Mouse (Mus musculus): ENCODE results near the gene Flnb. TPM values are rescaled to one million over a fixed set of nuclear protein-coding genes. Genes with fewer than 3 reads are reported as not detected.

Gene Flnb
- polyA plus RNA-seq, 1 experiment = 54.5 TPM

- TF ChIP-seq POLR2AphosphoS2 (IDR thresholded peaks at IDR 0.05; ENCODE audit: insufficient read length, low read depth) = no peak
- TF ChIP-seq MAX (IDR thresholded peaks at IDR 0.05; ENCODE audit: low read depth) = no peak
- TF ChIP-seq POLR2A (IDR thresholded peaks at IDR 0.05; ENCODE audit: insufficient read length, low read depth) = no peak
- TF ChIP-seq TCF12 (IDR thresholded peaks at IDR 0.05; ENCODE audit: insufficient read depth, poor library complexity, severe bottlenecking) = no peak
- no peak for TF ChIP-seq E2F4 (IDR thresholded peaks at IDR 0.05; ENCODE audit: insufficient read depth)
- no peak for TF ChIP-seq TCF3 (IDR thresholded peaks at IDR 0.05; ENCODE audit: insufficient read length, low read depth)
- TF ChIP-seq SRF (IDR thresholded peaks at IDR 0.05; ENCODE audit: control insufficient read depth, insufficient read length, low read depth) = no peak
- TF ChIP-seq MYOG (IDR thresholded peaks at IDR 0.05; ENCODE audit: control insufficient read depth in 1 of 3, insufficient read depth in 1 of 3, insufficient read length in 2 of 3, low read depth in 2 of 3) = no peak
- TF ChIP-seq USF1 (IDR thresholded peaks at IDR 0.05; ENCODE audit: low read depth) = no peak
- TF ChIP-seq MYOD1 (IDR thresholded peaks at IDR 0.05; ENCODE audit: control insufficient read depth in 1 of 3, insufficient read length in 2 of 3, low read depth in 2 of 3) = no peak
- no peak for TF ChIP-seq REST (IDR thresholded peaks at IDR 0.05; ENCODE audit: insufficient read depth, insufficient read length)
- no peak for TF ChIP-seq CEBPB (IDR thresholded peaks at IDR 0.05; ENCODE audit: insufficient read depth, poor library complexity, severe bottlenecking)
- H3K36me3 ChIP-seq (ENCODE audit: control insufficient read depth, insufficient read depth) = no peaks in the 10 kb centered on the region
- no peaks in the 10 kb centered on the region for H3K27me3 ChIP-seq (ENCODE audit: control insufficient read depth, insufficient read depth, insufficient read length)
Observed at GRCm38 (mm10) chr14:7975177-7975576, 157.4 kb downstream of the Flnb start.

DNA sequence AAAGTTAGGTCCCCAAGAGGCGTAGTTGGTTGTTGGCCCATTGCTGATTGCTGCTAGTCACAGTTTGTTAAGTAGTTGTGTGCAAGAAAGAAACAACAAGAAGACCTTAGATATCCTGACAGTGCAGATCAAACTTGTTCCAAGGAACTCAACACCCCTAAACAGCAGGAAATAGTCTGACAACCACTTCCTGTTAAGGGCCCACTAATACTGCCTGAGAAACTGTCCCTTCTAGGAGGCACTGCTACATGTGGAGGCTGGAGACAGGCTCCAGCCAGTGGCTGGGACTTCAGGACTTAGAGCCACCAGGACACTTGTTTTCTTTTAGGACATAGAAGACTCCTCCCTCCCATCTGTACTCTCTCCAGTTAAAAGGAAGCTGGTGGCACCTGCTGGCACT, 159.7 kb downstream of the Flnb start:
- no peaks in the 10 kb centered on the region for H3K27me3 ChIP-seq (ENCODE audit: control insufficient read depth, insufficient read depth, insufficient read length)
- H3K4me3 ChIP-seq = no peak overlapping the region
- no peak overlapping the region for H3ac ChIP-seq (ENCODE audit: control insufficient read depth, insufficient read length)
- no peak for TF ChIP-seq E2F4 (IDR thresholded peaks at IDR 0.05; ENCODE audit: insufficient read depth)
- no peak for TF ChIP-seq TCF3 (IDR thresholded peaks at IDR 0.05; ENCODE audit: insufficient read length, low read depth)
- no peak for TF ChIP-seq MAX (IDR thresholded peaks at IDR 0.05; ENCODE audit: low read depth)
- no peak for TF ChIP-seq USF1 (IDR thresholded peaks at IDR 0.05; ENCODE audit: low read depth)
- TF ChIP-seq TCF12 (IDR thresholded peaks at IDR 0.05; ENCODE audit: insufficient read depth, poor library complexity, severe bottlenecking) = no peak
- no peak for TF ChIP-seq REST (IDR thresholded peaks at IDR 0.05; ENCODE audit: insufficient read depth, insufficient read length)
- no peak for TF ChIP-seq MYOG (IDR thresholded peaks at IDR 0.05; ENCODE audit: control insufficient read depth in 1 of 3, insufficient read depth in 1 of 3, insufficient read length in 2 of 3, low read depth in 2 of 3)
- TF ChIP-seq POLR2A (IDR thresholded peaks at IDR 0.05; ENCODE audit: insufficient read length, low read depth) = no peak
- TF ChIP-seq MYOD1 (IDR thresholded peaks at IDR 0.05; ENCODE audit: control insufficient read depth in 1 of 3, insufficient read length in 2 of 3, low read depth in 2 of 3) = no peak
- no peak for TF ChIP-seq POLR2AphosphoS2 (IDR thresholded peaks at IDR 0.05; ENCODE audit: insufficient read length, low read depth)
- no peak for TF ChIP-seq CEBPB (IDR thresholded peaks at IDR 0.05; ENCODE audit: insufficient read depth, poor library complexity, severe bottlenecking)
- TF ChIP-seq SRF (IDR thresholded peaks at IDR 0.05; ENCODE audit: control insufficient read depth, insufficient read length, low read depth) = no peak
- H3K4me2 ChIP-seq (ENCODE audit: low read depth) = no peak overlapping the region
- H3K36me3 ChIP-seq (ENCODE audit: control insufficient read depth, insufficient read depth) = no peaks in the 10 kb centered on the region
- H3K79me2 ChIP-seq (ENCODE audit: control insufficient read depth, insufficient read depth) = no peaks in the 10 kb centered on the region

More at GRCm38 (mm10) chr14:7975177-7975576, 157.4 kb downstream of the Flnb start:
- no peaks in the 10 kb centered on the region for H3K79me2 ChIP-seq (ENCODE audit: control insufficient read depth, insufficient read depth)
- no peak overlapping the region for H3K4me2 ChIP-seq (ENCODE audit: low read depth)
- no peak overlapping the region for H3K4me3 ChIP-seq
- no peak overlapping the region for H3ac ChIP-seq (ENCODE audit: control insufficient read depth, insufficient read length)

GRCm38 (mm10) chr14:7978183-7978582, 160.4 kb downstream of the Flnb start:
- Histone ChIP-seq H3K27me3 (ENCODE audit: control insufficient read depth, insufficient read depth, insufficient read length) (no peaks in the 10 kb centered on the region), H3K79me2 (ENCODE audit: control insufficient read depth, insufficient read depth) (no peaks in the 10 kb centered on the region), H3ac (ENCODE audit: control insufficient read depth, insufficient read length) (no peak overlapping the region), H3K4me3 (no peak overlapping the region), H3K36me3 (ENCODE audit: control insufficient read depth, insufficient read depth) (no peaks in the 10 kb centered on the region), H3K4me2 (ENCODE audit: low read depth) (no peak overlapping the region)
- TF ChIP-seq MYOD1 (IDR thresholded peaks at IDR 0.05; ENCODE audit: control insufficient read depth in 1 of 3, insufficient read length in 2 of 3, low read depth in 2 of 3) = no peak
- TF ChIP-seq POLR2AphosphoS2 (IDR thresholded peaks at IDR 0.05; ENCODE audit: insufficient read length, low read depth) = no peak
- TF ChIP-seq TCF12 (IDR thresholded peaks at IDR 0.05; ENCODE audit: insufficient read depth, poor library complexity, severe bottlenecking) = no peak
- no peak for TF ChIP-seq POLR2A (IDR thresholded peaks at IDR 0.05; ENCODE audit: insufficient read length, low read depth)
- no peak for TF ChIP-seq CEBPB (IDR thresholded peaks at IDR 0.05; ENCODE audit: insufficient read depth, poor library complexity, severe bottlenecking)
- TF ChIP-seq TCF3 (IDR thresholded peaks at IDR 0.05; ENCODE audit: insufficient read length, low read depth) = no peak
- no peak for TF ChIP-seq E2F4 (IDR thresholded peaks at IDR 0.05; ENCODE audit: insufficient read depth)
- TF ChIP-seq SRF (IDR thresholded peaks at IDR 0.05; ENCODE audit: control insufficient read depth, insufficient read length, low read depth) = no peak
- no peak for TF ChIP-seq REST (IDR thresholded peaks at IDR 0.05; ENCODE audit: insufficient read depth, insufficient read length)
- TF ChIP-seq MYOG (IDR thresholded peaks at IDR 0.05; ENCODE audit: control insufficient read depth in 1 of 3, insufficient read depth in 1 of 3, insufficient read length in 2 of 3, low read depth in 2 of 3) = no peak
- TF ChIP-seq USF1 (IDR thresholded peaks at IDR 0.05; ENCODE audit: low read depth) = no peak

DNA sequence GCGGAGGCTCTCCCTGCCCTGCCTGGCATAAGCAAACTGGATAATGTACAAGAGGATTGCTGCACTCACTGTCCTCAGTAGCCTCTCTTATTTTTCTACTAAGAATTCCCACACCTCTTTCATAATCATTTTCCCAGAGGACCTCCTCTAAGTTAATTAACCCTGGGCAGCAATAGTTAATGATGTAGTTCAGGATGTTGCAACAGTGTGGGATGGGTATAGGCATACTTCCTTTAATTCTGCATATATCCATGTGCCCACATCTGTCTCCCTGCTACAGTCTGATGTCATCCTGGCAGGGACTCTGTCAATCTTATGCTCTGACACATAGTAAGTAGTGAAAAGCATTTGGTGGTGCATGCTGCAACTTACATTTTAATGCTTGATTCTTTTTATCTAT, 163.5 kb downstream of the Flnb start:
- no peak for TF ChIP-seq MYOG (IDR thresholded peaks at IDR 0.05; ENCODE audit: control insufficient read depth in 1 of 3, insufficient read depth in 1 of 3, insufficient read length in 2 of 3, low read depth in 2 of 3)
- no peak for TF ChIP-seq SRF (IDR thresholded peaks at IDR 0.05; ENCODE audit: control insufficient read depth, insufficient read length, low read depth)
- no peak for TF ChIP-seq POLR2AphosphoS2 (IDR thresholded peaks at IDR 0.05; ENCODE audit: insufficient read length, low read depth)
- no peak for TF ChIP-seq E2F4 (IDR thresholded peaks at IDR 0.05; ENCODE audit: insufficient read depth)
- TF ChIP-seq REST (IDR thresholded peaks at IDR 0.05; ENCODE audit: insufficient read depth, insufficient read length) = no peak
- TF ChIP-seq MYOD1 (IDR thresholded peaks at IDR 0.05; ENCODE audit: control insufficient read depth in 1 of 3, insufficient read length in 2 of 3, low read depth in 2 of 3) = no peak
- no peak for TF ChIP-seq TCF12 (IDR thresholded peaks at IDR 0.05; ENCODE audit: insufficient read depth, poor library complexity, severe bottlenecking)
- TF ChIP-seq MAX (IDR thresholded peaks at IDR 0.05; ENCODE audit: low read depth) = no peak
- TF ChIP-seq POLR2A (IDR thresholded peaks at IDR 0.05; ENCODE audit: insufficient read length, low read depth) = no peak
- no peak for TF ChIP-seq USF1 (IDR thresholded peaks at IDR 0.05; ENCODE audit: low read depth)
- TF ChIP-seq TCF3 (IDR thresholded peaks at IDR 0.05; ENCODE audit: insufficient read length, low read depth) = no peak
- TF ChIP-seq CEBPB (IDR thresholded peaks at IDR 0.05; ENCODE audit: insufficient read depth, poor library complexity, severe bottlenecking) = no peak
- no peaks in the 10 kb centered on the region for H3K36me3 ChIP-seq (ENCODE audit: control insufficient read depth, insufficient read depth)
- H3K27me3 ChIP-seq (ENCODE audit: control insufficient read depth, insufficient read depth, insufficient read length) = no peaks in the 10 kb centered on the region
- no peaks in the 10 kb centered on the region for H3K79me2 ChIP-seq (ENCODE audit: control insufficient read depth, insufficient read depth)
- H3K4me2 ChIP-seq (ENCODE audit: low read depth) = no peak overlapping the region
- no peak overlapping the region for H3ac ChIP-seq (ENCODE audit: control insufficient read depth, insufficient read length)
- H3K4me3 ChIP-seq = no peak overlapping the region
